Mouse (Mus musculus): ENCODE measurements around the gene Gm37419.

The Gm37419 gene

GRCm38 (mm10) chr16:23993351-23994321, 5.4 kb downstream of the Gm37419 start:
- peak; percentile 85 for DNase-seq (ENCODE audit: low read depth, low spot score)

- no peak for DNase-seq (ENCODE audit: low read depth, low spot score)
Measured at GRCm38 (mm10) chr16:23996342-23996741, 8.1 kb downstream of the Gm37419 start.

DNA sequence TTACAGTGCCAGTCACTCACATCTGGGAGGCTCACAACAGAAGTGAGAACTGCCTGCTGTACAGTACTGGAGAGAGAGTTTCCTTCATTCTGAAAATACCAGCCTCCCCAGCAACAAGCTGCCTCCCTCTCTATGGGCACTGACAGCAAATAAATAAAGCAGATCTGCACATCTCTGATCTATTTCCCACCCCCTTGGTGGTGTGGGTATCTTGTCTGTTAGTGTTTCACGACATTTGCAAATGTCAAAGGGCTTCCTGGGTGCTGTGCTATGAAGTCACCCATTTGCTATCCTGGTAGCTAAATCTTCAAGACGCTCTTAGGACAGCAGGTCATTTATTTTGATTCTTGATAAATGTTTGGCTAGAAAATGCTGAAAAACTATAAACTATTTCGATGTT, 8.9 kb downstream of the Gm37419 start:
- peak; percentile 28 for DNase-seq (ENCODE audit: low read depth, low spot score)

DNA sequence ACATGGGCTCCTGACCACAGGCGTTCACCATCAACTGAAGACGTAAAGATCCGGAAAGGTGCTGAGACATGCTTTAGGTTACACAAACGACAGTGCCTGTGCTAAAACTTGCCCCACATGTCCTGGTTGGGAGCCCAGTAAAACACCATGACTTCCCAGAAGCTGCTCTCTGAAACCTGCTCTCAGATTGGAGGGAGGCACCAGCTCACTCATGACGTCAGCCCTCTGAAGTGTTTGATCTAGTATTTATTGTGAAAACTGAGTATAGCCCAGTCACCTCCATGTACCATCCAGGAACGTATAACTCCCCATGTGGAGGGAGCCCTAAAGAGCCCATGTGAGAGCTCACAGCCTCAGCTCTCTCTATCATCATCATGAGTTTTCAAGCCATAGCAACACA, 9.6 kb downstream of the Gm37419 start:
- DNase-seq (ENCODE audit: low read depth, low spot score): no peak

DNA sequence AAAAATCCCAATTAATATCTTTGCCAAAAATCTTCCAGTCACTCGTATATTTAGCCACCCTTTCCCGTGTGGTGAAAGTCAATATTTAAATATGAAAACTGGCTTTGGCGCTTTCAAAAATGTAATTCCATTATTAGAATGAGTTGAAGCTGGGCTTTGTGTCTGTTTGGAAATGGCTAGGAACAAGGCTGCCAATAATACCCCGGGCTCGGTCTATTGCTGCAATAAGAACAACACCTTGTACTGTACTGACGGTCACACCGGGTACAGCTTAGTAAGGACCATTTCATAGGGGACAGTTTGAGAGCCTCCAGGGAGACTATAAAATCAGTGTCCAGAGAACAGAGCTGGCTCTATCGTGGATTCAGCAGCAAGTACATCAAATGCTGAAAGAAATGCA, 17.6 kb downstream of the Gm37419 start:
- DNase-seq (ENCODE audit: low read depth, low spot score): no peak

DNA sequence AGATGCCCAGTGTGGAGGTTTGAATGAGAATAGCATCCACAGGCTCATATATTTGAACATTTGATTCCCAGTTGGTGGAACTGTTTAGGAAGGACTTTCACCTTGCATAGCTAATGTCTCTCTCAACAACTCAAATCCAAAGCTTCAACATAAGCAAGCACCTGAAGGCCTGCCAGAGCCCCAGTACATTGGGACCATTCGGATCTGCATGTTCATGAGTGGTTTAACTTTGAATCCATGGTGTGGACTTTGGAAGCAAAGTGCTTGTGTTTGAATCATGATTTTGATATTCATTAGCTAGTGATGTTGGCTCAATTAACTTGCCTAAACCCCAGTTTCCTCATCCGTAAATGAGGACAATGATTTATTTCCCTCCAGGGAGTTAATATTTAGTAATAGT, 21.6 kb downstream of the Gm37419 start:
- no peak for DNase-seq (ENCODE audit: low read depth, low spot score)

DNA sequence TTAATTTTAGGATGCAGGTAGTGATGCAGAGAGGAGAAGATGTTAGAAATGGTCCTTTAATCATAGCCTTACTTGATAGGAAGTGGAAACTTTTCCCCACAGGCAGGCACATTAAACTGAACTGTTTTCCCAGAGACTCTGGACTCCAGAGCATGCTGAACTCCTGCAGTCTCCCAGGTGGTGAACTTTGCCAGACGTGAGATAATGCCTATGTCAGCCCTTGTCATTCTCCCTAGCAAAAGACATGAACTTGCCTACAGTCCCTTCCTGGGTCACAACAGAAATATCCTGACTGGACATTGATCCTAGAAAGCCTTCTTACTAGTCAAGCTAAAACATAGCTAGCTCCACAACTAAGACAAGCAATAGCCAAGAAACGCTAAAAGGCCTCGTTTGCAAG, 23.0 kb downstream of the Gm37419 start:
- DNase-seq (ENCODE audit: low read depth, low spot score): no peak

GRCm38 (mm10) chr16:24012066-24012465, 23.8 kb downstream of the Gm37419 start:
- peak; percentile 78 for DNase-seq (ENCODE audit: low read depth, low spot score)

GRCm38 (mm10) chr16:24014378-24014777, 26.1 kb downstream of the Gm37419 start:
- DNase-seq (ENCODE audit: low read depth, low spot score): no peak

DNA sequence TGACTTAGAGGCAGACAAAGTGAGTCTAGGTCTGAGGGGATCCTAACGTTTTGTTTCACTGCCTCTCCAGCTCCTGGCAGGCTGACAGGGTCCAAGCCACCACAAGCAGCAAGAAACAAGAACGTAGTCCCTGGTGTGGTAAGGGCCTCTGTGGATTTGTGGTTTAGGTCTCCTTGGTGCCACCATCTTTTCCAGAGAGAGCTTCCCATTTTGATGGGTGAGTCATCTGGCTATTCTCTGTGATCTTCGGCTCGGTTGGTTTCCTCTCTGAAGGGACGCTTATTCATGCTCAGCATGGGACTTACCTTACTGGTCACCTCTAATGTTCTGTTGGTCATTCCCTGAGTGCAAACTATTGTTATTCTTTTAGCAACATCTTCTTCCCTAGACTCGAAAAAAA, 28.0 kb downstream of the Gm37419 start:
- DNase-seq (ENCODE audit: low read depth, low spot score): no peak

DNA sequence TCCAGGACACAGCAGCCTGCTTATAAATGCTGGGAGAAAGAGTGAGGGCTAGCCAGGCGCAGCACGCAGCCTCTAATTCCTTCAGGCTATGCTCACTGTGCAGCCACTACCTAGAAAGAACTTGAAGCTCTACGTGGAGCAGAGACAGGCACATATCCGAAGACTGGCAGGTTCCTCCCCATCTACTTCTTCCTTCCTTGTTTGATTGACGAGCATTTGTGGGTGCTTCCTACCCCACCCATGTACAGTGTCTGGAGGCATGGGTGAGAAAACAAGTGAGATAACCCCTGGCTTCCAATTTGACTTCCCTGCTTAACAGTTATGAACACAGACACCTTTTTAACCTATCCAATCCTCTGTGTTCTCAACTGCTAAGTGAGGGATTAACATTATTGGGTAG, 28.5 kb downstream of the Gm37419 start:
- DNase-seq (ENCODE audit: low read depth, low spot score): no peak

DNA sequence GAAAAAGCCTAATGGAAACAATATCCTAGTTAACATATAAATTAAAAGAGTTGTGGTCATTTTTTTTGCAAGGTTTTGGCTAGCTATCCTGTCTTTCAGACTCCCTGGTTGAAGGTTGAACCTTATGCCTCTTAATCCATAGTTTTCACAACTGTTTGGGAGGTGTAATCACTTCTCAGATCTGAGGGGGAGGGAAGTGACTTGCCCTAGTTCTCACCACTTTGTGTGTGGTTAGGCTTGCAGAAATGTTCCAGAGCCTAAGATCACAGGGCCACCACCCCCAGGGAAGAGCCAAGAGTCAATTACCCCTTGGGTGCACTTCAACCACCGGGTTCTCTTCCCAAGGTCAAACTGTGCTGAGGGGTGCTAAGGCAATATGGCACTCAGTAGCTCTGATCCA, 33.4 kb downstream of the Gm37419 start:
- no peak for DNase-seq (ENCODE audit: low read depth, low spot score)

GRCm38 (mm10) chr16:24022605-24023004, 34.3 kb downstream of the Gm37419 start:
- DNase-seq (ENCODE audit: low read depth, low spot score): no peak

GRCm38 (mm10) chr16:24025442-24025841, 37.2 kb downstream of the Gm37419 start:
- DNase-seq (ENCODE audit: low read depth, low spot score): no peak

GRCm38 (mm10) chr16:24029965-24030672, 41.8 kb downstream of the Gm37419 start:
- DNase-seq (ENCODE audit: low read depth, low spot score): no peak

DNA sequence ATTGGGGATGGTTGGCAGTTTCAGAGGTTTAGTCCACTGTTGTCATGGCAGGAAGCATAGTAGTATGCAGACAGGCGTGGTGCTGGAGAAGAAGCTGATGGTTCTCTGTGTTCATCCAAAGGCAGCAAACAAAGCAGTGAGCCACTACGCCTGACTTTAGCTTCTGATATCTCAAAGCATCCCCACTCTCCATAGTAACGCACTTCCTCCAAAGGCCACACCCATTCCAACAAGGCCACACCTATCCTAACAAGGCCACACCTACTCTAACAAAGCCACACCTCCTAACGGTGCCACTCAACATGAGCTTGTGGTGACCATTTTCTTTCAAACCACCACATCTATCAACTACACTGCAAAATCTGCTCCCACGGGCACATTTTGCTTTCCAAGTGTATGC, 45.0 kb downstream of the Gm37419 start:
- DNase-seq (ENCODE audit: low read depth, low spot score): no peak

- DNase-seq (ENCODE audit: low read depth, low spot score): no peak
Measured at GRCm38 (mm10) chr16:24034450-24034849, 46.2 kb downstream of the Gm37419 start.

DNA sequence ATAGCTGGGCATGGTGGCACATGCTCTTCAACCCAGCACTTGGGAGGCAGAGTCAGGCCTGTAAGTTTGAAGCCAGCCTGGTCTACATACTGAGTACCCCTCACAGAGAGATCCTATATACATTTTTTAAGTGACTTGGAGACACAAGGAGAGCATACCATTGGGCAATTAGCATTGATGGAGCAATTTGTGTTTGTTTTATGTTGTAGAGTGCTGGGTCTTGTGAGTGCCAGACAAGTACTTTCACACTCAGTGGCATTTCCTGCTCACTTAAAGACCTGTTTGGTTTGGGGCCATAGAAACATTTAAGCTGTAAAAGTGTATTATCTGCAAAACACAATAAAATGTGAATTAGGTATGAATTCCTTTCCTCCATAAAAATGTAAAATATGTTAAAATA, 47.5 kb downstream of the Gm37419 start:
- DNase-seq (ENCODE audit: low read depth, low spot score): no peak

DNA sequence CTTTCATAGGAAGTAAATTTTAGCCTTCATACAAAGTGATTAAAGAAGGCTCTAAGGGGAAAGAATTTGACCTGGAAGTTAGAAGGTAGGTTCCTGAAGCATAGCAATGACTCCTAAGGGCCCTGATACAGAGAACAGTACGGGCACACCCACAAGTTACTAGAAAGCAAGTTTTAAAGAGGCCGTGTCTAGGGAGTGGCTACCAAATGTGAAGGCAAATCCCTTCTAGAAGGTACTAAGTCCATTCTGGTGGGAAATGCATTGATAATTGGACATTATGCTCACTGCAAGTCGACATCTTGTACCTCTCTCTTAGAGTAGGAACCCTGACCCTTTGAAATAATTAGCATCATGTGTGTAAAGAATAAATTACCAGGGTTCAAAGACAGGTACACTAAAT, 48.1 kb downstream of the Gm37419 start:
- DNase-seq (ENCODE audit: low read depth, low spot score): no peak

All from A20 (cell line).